Mouse (Mus musculus): ENCODE results near the gene Myt1l. TPM values are rescaled to one million over a fixed set of nuclear protein-coding genes. Genes with fewer than 3 reads are reported as not detected.

Gene Myt1l
- polyA plus RNA-seq, 1 experiment = not detected

DNA sequence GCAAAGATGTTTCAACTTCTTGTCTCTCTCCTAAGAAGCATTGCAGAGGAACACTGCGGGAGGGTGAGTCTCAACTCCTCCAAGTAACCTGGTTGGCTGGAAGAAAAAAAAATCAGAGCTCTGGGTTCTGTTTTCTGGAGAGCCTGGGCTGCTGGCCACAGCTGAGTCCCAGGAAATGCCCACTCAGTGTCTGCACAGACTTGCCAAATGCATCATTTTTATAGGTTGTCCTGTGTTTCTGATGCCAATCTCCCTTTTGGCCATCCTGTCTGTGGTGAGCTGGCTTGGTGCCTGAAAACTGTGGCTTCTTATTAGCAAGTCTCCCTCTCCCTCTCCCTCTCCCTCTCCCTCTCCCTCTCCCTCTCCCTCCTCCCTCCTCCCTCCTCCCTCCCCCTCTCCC is 65.6 kb downstream of the Myt1l start:
- 69% methylated on average over 1 of the region's 1 CpGs for WGBS

DNA sequence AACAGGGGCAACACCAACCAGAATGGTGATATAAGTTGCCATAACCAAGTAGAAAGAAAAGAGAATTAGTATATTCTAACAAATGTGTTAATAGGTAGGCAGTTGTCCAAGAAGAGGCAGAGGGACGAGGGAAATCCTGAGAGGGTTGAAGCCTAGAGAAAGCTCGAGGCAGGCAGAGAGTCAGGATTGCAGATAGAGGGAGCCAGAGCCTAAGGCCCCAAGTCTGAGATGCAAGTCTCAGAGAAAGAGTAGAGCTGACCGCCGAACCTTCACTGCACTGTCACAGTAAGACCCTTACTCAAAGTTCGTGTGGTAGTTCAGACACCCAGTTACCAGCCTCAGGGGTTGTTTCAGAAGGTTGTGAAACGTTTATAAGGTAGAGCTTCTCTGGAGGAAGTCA is 71.7 kb downstream of the Myt1l start:
- no peaks in the 10 kb centered on the region for H3K4me1 ChIP-seq (ENCODE audit: control insufficient read depth, insufficient read depth, low read length)
- no peak overlapping the region for H3K27ac ChIP-seq (ENCODE audit: control insufficient read depth, insufficient read depth, low read depth, low read length, poor library complexity)
- 51% methylated on average over 6 of the region's 6 CpGs for WGBS
- TF ChIP-seq POLR2A (IDR thresholded peaks at IDR 0.05; ENCODE audit: borderline replicate concordance, control insufficient read depth, low read depth, low read length) (no peak), CTCF (IDR thresholded peaks at IDR 0.05; ENCODE audit: control insufficient read depth, insufficient read depth, low read length) (no peak)
- H3K4me3 ChIP-seq (replicated peaks; ENCODE audit: control insufficient read depth, low read depth, low read length) = no peak overlapping the region

More for the DNA sequence above, 65.6 kb downstream of the Myt1l start:
- Histone ChIP-seq H3K4me1 (ENCODE audit: control insufficient read depth, insufficient read depth, low read length) (no peaks in the 10 kb centered on the region), H3K4me3 (replicated peaks; ENCODE audit: control insufficient read depth, low read depth, low read length) (no peak overlapping the region), H3K27ac (ENCODE audit: control insufficient read depth, insufficient read depth, low read depth, low read length, poor library complexity) (no peak overlapping the region)
- TF ChIP-seq POLR2A (IDR thresholded peaks at IDR 0.05; ENCODE audit: borderline replicate concordance, control insufficient read depth, low read depth, low read length) = no peak
- TF ChIP-seq CTCF (IDR thresholded peaks at IDR 0.05; ENCODE audit: control insufficient read depth, insufficient read depth, low read length) = no peak

DNA sequence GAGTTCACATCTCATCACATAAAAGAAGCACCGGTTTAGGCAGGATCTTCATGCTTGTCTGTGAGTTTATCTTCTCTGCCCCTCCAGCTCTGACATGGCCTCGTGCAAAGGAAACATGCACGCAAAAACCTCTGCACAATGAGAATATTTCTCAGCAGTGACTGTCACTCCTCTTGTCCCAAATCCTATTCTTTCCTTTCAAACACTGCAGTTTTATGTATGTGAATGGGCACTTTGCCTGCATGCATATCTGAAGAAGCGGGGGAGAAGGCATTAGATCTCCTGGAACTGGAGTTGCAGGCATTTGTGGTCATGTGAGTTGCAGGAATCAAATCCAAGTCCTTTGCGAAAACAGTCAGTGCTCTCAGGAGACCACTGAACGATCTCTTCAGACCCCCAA is 73.0 kb downstream of the Myt1l start:
- no peaks in the 10 kb centered on the region for H3K4me1 ChIP-seq (ENCODE audit: control insufficient read depth, insufficient read depth, low read length)
- WGBS = 77% methylated on average over 6 of the region's 6 CpGs
- no peak overlapping the region for H3K4me3 ChIP-seq (replicated peaks; ENCODE audit: control insufficient read depth, low read depth, low read length)
- TF ChIP-seq CTCF (IDR thresholded peaks at IDR 0.05; ENCODE audit: control insufficient read depth, insufficient read depth, low read length) (no peak), POLR2A (IDR thresholded peaks at IDR 0.05; ENCODE audit: borderline replicate concordance, control insufficient read depth, low read depth, low read length) (no peak)
- no peak overlapping the region for H3K27ac ChIP-seq (ENCODE audit: control insufficient read depth, insufficient read depth, low read depth, low read length, poor library complexity)

DNA sequence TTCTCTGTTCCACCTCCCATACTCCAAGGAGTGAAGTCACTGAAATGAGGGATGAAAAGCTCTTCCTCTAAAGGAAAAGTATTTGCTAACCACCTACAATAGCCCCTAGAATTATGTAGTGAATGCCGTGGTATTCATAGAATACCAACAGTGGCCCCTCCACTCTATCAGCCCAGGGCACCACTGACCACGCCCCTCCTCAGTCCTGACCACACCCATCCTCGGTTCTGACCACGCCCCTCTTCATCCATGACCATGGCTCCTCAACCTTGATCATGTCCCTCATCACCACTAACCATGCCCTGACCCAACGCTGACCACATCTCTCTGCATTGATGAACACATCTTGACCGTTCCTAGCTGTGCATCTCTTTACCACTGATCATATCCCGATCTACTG is 76.5 kb downstream of the Myt1l start:
- H3K27ac ChIP-seq (ENCODE audit: control insufficient read depth, insufficient read depth, low read depth, low read length, poor library complexity) = no peak overlapping the region
- 82% methylated on average over 7 of the region's 7 CpGs for WGBS
- H3K4me1 ChIP-seq (ENCODE audit: control insufficient read depth, insufficient read depth, low read length) = no peaks in the 10 kb centered on the region
- TF ChIP-seq POLR2A (IDR thresholded peaks at IDR 0.05; ENCODE audit: borderline replicate concordance, control insufficient read depth, low read depth, low read length) = no peak
- no peak for TF ChIP-seq CTCF (IDR thresholded peaks at IDR 0.05; ENCODE audit: control insufficient read depth, insufficient read depth, low read length)
- no peak overlapping the region for H3K4me3 ChIP-seq (replicated peaks; ENCODE audit: control insufficient read depth, low read depth, low read length)

DNA sequence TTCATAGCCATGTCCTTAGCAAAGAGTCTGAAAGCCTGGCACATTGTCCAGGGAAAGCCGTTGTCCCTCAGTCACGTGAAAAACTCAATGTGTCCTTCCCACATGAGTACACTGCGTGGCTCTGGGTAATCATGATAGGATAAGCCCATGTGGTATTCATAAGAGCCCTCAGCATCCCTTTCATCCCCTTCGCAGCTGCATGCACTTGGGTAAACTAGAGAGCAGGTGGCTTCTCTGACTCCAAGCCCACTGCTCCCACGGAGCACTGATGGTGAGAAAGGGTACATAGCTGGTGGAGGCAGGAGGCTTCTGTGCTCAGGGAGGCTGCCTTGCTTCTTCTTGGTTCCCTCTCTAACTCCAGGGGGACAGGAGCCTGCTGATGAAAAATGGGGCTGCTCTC is 76.9 kb downstream of the Myt1l start:
- 73% methylated on average over 5 of the region's 5 CpGs for WGBS
- no peak overlapping the region for H3K27ac ChIP-seq (ENCODE audit: control insufficient read depth, insufficient read depth, low read depth, low read length, poor library complexity)
- TF ChIP-seq POLR2A (IDR thresholded peaks at IDR 0.05; ENCODE audit: borderline replicate concordance, control insufficient read depth, low read depth, low read length) (no peak), CTCF (IDR thresholded peaks at IDR 0.05; ENCODE audit: control insufficient read depth, insufficient read depth, low read length) (no peak)
- no peak overlapping the region for H3K4me3 ChIP-seq (replicated peaks; ENCODE audit: control insufficient read depth, low read depth, low read length)
- H3K4me1 ChIP-seq (ENCODE audit: control insufficient read depth, insufficient read depth, low read length) = no peaks in the 10 kb centered on the region

DNA sequence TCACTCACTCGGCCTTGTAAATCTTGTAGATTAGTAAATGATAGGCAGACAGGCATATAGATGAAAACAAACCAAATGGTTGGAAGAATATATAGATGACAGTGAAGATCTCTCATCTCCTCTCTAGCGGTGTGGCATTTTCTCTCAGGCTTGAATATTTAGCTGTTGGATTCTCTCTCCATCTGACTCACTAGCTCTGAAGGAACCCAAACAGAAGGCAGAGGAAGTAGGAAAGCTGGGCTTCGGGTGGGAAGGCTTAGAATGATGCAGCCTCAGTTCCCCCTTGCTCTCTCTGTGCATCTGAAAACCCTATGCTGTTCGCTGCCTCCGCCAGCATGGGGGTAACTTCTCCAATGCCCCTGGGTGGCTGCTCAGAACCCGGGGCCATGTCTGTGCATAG is 78.0 kb downstream of the Myt1l start:
- WGBS = 69% methylated on average over 6 of the region's 6 CpGs
- no peaks in the 10 kb centered on the region for H3K4me1 ChIP-seq (ENCODE audit: control insufficient read depth, insufficient read depth, low read length)
- no peak for TF ChIP-seq CTCF (IDR thresholded peaks at IDR 0.05; ENCODE audit: control insufficient read depth, insufficient read depth, low read length)
- TF ChIP-seq POLR2A (IDR thresholded peaks at IDR 0.05; ENCODE audit: borderline replicate concordance, control insufficient read depth, low read depth, low read length) = no peak
- H3K4me3 ChIP-seq (replicated peaks; ENCODE audit: control insufficient read depth, low read depth, low read length) = no peak overlapping the region
- no peak overlapping the region for H3K27ac ChIP-seq (ENCODE audit: control insufficient read depth, insufficient read depth, low read depth, low read length, poor library complexity)

DNA sequence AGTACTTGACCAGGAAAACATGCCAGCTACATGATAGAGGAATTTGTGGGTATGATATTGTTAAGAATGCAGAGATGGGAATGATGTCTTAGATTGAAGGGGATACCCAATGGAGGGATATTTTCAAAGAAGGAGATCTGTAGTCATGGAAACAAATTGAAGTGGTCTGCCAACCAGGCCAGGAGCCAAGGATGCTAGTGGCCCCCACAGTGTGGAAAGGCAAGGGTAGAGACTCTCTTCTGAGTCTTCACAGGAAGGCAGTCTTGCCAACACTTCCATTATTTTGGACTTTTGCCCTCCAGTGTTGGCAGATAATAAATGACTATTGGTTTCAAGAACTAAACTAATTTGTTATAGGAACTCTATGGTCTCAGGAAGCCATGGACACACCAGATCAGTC is 89.6 kb downstream of the Myt1l start:
- no peak overlapping the region for H3K27ac ChIP-seq (ENCODE audit: control insufficient read depth, insufficient read depth, low read depth, low read length, poor library complexity)
- TF ChIP-seq CTCF (IDR thresholded peaks at IDR 0.05; ENCODE audit: control insufficient read depth, insufficient read depth, low read length) (no peak), POLR2A (IDR thresholded peaks at IDR 0.05; ENCODE audit: borderline replicate concordance, control insufficient read depth, low read depth, low read length) (no peak)
- H3K4me3 ChIP-seq (replicated peaks; ENCODE audit: control insufficient read depth, low read depth, low read length) = no peak overlapping the region
- H3K4me1 ChIP-seq (ENCODE audit: control insufficient read depth, insufficient read depth, low read length) = no peaks in the 10 kb centered on the region

DNA sequence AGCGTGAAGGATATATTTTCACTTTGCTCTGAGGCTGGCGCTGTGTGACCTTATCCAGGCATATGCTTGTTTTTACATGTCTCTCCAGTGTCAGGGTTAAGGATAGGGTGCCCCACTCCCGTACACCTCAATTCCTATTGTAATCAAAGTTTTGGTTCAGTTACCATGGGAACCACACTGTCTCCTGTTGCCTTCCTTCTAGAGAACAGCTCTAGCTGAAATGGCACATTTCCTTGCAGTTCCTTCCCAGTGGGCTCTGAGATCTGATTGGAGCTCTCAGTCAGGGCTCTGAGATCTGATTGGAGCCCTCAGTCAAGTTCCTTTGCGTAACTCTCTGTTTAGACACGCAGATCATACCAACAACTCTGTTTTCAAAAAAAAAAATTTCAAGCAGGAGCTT is 93.3 kb downstream of the Myt1l start:
- 66% methylated on average over 5 of the region's 5 CpGs for WGBS

More for the DNA sequence above, 93.3 kb downstream of the Myt1l start:
- H3K27ac ChIP-seq (ENCODE audit: control insufficient read depth, insufficient read depth, low read depth, low read length, poor library complexity) = no peak overlapping the region
- H3K4me3 ChIP-seq (replicated peaks; ENCODE audit: control insufficient read depth, low read depth, low read length) = no peak overlapping the region
- H3K4me1 ChIP-seq (ENCODE audit: control insufficient read depth, insufficient read depth, low read length) = no peaks in the 10 kb centered on the region
- no peak for TF ChIP-seq POLR2A (IDR thresholded peaks at IDR 0.05; ENCODE audit: borderline replicate concordance, control insufficient read depth, low read depth, low read length)
- TF ChIP-seq CTCF (IDR thresholded peaks at IDR 0.05; ENCODE audit: control insufficient read depth, insufficient read depth, low read length) = no peak
